Mouse (Mus musculus) ovary, postnatal 10 days (tissue): ENCODE measurements around the gene Gja4.

Experiments used
- DNase-seq: peaks from one replicate; pipeline ENCODE4 v3.0.0; 2022; ENCODE audit warnings: low spot score

The Gja4 gene

GRCm38 (mm10) chr4:127324296-127324695 is 10.5 kb upstream of the Gja4 start:
- no peak for DNase-seq

GRCm38 (mm10) chr4:127323651-127324050 is 9.8 kb upstream of the Gja4 start:
- DNase-seq = no peak

DNA sequence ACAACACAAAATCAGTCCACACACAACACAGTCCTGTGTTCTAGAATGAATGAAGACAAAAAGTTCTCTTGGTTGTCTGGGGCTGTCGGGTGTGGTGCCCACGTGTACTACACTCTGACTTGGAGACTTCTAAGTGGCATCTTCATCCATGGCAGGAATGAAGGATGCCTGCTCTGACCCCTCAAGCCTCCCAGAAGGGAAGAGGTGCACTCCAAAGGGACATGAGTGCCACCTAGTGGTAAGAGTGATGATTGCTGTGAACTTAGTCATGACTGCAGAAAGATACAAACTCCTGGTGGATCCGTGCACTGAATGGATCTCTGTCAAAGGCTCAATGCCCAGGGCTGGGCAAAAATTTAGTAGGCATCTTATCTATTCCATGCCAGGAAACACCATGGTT is 5.8 kb upstream of the Gja4 start:
- no peak for DNase-seq

DNA sequence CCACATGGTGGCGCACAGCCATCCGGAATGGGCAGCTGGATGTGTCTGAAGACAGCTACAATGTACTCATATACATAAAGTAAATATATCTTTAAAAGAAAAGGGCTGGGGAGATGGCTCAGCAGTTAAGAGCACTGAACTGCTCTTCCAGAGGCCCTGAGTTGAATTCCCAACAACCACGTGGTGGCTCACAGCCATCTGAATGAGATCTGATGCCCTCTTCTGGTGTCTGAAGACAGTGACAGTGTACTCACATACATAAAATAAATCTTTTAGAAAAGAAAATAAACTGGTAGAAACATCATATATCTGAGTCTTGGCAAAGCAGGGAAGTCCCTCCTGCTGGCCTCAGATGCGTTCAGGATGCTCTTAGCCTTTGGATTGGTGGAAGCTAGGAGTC is 3.3 kb upstream of the Gja4 start:
- no peak for DNase-seq

- no peak for DNase-seq
Observed at GRCm38 (mm10) chr4:127315753-127316152, 1.9 kb upstream of the Gja4 start.

GRCm38 (mm10) chr4:127314585-127314984 is 746 bp upstream of the Gja4 start:
- no peak for DNase-seq

DNA sequence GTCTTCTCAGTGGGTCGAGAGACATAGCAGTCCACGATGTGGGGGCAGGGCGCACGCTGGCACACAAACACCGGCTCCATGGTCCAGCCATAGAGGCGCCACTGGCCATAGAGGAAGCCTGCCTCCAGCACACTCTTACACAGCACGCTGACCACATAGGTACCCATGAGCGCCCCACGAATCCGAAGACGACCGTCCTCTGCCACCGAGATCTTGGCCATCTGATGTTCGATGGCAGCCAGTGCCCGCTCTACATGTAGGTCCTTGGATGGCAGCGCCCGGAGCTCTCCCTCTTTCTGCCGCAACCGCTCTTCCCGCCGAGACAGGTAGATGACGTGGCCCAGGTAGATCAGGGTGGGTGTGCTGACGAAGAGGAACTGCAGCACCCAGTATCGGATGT is 1.5 kb downstream of the Gja4 start:
- no peak for DNase-seq

DNA sequence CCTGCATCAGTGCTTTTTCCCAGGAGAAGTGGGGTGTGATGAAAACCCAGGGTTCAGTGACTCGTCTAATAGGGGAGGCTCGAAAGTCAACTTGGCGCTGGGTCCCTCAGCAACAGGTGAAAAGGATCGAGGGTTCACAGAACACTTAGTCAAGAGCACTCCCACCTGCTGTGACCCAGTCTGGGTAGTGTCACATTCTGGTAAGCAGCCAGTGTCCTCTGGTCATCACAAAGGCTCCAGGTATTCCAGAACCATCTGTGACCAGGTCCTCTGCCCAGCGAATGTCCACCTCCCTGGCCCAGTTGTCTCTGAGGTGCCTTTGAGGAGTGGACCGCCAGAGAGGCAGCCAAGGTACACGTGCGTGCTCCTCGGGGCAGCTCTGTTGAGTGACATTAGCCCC is 2.3 kb downstream of the Gja4 start:
- DNase-seq = no peak

- no peak for DNase-seq
Observed at GRCm38 (mm10) chr4:127306915-127307314, 6.9 kb downstream of the Gja4 start.

DNA sequence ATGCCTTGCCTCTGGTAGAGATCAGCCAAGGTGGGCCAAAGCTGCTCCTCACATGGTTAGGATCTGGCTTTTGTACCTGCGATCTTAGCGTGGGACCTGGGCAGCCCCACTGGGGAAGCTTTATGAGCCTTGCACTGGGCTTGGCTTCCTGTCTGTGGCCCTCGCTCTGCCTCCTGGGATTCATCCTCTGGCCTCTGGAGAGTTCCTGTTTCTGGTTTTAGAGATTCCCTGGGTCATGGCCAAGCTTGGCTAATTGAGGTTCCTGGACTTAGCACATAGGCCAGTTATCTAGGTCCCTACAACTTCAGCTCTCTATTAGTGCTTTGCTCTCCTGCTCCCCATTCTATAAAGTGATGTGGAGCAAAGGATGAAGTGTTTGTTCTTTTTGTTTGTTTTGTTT is 10.0 kb downstream of the Gja4 start:
- DNase-seq = no peak

- DNase-seq = no peak
Observed at GRCm38 (mm10) chr4:127300503-127300902, 13.3 kb downstream of the Gja4 start.

DNA sequence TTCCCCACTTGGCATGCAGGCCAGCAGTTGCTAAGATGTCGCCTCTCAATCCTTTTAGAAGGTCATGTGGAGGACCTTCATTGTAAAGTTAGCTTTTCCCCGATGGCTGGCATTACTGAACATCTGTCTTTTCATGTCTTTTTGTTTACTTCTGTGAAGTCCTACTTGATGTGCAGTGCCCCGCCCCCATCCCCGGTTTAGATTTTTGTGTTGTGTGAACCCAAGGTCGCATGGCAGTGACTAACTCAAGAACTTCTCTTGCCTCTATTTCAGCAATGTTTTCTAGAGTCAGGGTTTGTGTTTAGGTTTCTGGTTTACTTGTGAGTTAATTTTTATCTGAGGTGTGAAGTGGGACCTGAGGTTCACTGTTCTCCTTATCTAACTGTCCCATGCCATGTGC is 21.2 kb downstream of the Gja4 start:
- no peak for DNase-seq

DNA sequence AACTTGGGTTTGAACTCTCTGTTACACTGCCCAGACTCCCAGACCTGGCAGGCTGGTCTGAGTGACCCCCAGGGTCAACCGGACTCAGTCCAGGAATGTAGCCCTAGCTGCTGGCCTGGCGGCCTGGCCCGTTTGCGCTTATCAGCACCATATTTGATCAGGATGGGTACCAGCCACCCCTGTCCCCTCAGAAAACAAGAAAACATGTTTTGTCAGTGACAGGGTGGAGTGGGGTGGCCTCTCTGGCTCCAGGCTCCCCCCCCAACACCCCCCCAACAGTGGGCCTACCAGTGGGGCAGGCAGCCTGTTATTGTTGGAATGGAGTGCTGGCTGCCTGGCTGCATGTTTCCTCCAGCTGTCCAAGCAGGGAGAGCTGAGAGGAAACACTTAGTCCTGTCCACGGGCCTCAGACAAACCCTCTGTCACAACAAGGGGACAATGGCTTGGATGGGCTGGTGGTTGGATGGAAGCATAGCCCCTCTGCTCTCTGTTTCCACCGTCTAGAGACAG is 24.7 kb downstream of the Gja4 start:
- no peak for DNase-seq

- DNase-seq = no peak
Observed at GRCm38 (mm10) chr4:127286907-127287306, 26.9 kb downstream of the Gja4 start.

- no peak for DNase-seq
Observed at GRCm38 (mm10) chr4:127279241-127279640, 34.6 kb downstream of the Gja4 start.

DNA sequence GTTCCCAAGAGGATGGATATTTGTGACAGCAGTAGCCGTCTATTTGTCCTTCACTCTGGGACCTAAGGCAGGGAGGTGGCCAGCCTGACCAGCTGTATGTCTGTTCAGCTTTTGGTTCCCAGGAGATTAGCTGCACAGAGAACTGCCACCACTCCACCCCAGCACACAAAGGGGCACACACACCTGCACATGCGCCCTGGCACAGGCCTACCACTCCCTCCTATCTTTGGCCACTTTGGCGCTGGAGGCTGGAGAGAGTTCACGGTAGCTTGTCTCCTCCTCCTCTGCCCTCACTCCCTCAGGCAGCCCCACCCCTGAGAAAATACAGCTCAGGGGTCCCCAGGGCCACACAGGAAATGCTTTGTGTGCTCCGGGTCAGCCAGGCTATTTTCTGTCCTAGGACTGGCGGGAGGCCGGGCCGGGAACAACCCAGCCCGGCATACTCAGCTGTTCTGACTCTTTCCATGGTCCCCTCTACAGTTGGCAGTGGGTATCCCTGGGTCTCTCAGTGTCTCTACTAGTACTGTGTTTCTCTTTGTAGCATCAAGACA is 35.3 kb downstream of the Gja4 start:
- no peak for DNase-seq

DNA sequence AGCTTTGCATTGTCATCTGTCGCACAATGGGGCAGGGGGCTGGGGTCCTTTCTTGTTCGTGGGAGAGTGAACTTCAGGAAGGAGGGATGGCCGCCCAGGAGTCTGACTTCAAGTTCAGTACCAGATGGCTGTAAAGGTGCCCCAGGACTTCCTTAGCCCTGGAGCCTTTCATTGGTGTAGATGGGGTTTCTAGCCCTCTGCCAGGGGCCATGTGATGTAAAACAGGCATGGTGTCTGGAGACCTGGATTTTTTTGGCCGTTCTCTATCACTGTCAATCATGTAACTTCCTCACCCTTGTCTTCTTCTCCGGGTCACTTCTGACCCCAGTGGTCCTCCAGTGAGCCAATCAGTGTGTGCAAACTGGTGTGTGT is 49.7 kb downstream of the Gja4 start:
- DNase-seq = no peak

GRCm38 (mm10) chr4:127263438-127264182 is 50.2 kb downstream of the Gja4 start:
- no peak for DNase-seq

- DNase-seq = no peak
Observed at GRCm38 (mm10) chr4:127261601-127262000, 52.2 kb downstream of the Gja4 start.
